Mouse (Mus musculus) central nervous system, embryonic 14 days (tissue): ENCODE data around the gene Mrc2. TPM values are rescaled to one million over a fixed set of nuclear protein-coding genes. Genes with fewer than 3 reads are reported as not detected.

ENCODE experiments used
- polyA plus RNA-seq: library from polyadenylated mRNA; depleted of rRNA; stranded (reverse); fragments of >200 nt; gene quantifications from 2 replicates; pipeline ENCODE4 v1.2.3, GENCODE M21; 2012; rRNA removed

Gene Mrc2
- 16.4 and 29.2 TPM in 2 replicates for polyA plus RNA-seq

GRCm38 (mm10) chr11:105292124-105293071 lies at the start of gene Mrc2:
TSS of gene Mrc2 (plus strand) at chr11:105292643.

Other genes starting within 250 kb of the Mrc2 start
- gene Efcab3, start 229.1 kb upstream of the Mrc2 start, polyA plus RNA-seq = 0.07 and 0.20 TPM in 2 replicates
- 32.5 and 34.2 TPM in 2 replicates for gene Mettl2, start 166.2 kb upstream of the Mrc2 start, polyA plus RNA-seq
- gene Gm10842, start 145.8 kb upstream of the Mrc2 start, polyA plus RNA-seq = not detected in 2 replicates
- gene Tlk2, start 113.8 kb upstream of the Mrc2 start, polyA plus RNA-seq = 51.4 and 56.2 TPM in 2 replicates
- 0.13 and 0.17 TPM in 2 replicates for gene March10, start 164.1 kb downstream of the Mrc2 start, polyA plus RNA-seq